Mouse (Mus musculus): ENCODE measurements at regions not wholly inside any gene's neighbourhood (a gene's known extent, or its start where the extent isn't known, plus 50 kb on each side); places are given as distances from the start of the nearest gene placed in this dataset.

DNA sequence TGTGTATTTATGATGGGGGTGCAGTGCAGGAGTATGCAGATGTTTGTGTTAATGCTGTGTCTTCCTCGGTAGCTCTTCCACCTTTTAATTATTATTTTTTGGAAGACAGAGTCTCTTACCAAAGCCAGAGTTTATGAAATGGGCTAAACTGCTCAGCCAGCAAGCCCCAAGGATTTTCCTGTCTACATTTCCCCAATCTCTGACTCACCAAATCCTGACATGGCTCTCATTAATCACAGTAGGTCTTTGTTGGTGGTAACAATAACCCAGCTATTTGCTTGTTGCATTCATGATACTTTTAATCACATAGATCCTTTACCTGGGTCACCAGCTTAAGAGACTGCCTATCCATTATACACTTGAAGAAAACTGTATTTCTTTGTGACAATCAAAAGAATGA lies 427.8 kb upstream of the Rgma start:
- no peak for DNase-seq

DNA sequence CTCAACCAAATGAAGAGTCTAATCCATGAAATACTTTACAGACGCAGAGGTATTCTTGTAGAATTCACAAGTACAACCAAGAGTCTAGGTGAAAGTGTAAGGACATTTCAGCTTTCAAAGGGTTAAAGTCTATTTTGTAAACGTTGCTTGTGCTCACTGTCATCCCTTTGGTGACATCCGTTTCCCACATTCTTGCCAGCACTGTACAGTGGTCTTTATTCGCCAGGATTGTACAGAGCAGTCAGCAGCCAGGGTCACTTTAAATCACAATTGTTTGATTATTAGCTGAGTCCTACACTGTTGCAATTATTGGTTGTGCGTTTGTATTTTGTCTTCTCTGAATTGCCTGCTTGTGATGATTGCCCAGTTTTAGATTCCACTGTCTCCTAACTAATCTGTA lies 427.3 kb upstream of the Rgma start:
- no peak for DNase-seq

DNA sequence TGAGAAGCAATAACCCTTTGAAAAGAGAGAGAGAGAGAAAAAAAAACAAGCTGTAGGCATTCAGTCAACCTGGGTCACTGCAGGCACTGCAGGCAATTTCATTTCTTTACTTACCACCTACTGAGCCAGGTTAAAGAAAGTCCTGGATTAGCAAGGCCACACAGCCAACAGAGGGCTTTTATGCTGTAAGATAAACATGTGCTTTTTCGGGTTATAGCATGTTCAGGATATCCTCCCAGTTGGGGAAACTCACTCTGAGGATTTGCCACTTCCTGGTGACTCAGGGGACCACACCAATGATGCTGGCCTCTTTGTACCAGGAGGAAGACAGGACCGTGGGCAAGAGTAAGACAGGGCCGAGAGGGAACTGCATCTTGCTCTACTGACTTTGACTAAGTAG lies 426.6 kb upstream of the Rgma start:
- DNase-seq: no peak

DNA sequence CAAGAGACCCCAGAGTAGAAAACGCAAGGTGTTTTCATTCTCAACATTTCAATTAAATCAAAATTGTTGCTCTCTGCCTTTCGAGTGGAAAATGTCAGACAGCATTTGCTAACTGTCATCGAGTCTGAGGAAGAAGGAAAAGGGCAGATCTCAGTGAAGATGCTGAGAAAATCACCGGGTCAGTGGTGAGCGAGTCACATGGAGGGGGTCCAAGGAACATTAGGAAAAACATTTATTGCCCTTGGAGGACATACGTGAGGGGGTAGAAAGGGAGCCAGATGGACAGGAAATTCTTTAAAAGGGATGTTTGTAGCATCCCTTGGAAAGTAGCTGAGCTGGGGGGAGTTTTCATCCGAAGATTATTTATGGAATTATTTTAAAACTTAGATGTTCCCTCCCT lies 425.4 kb upstream of the Rgma start:
- DNase-seq: no peak

DNA sequence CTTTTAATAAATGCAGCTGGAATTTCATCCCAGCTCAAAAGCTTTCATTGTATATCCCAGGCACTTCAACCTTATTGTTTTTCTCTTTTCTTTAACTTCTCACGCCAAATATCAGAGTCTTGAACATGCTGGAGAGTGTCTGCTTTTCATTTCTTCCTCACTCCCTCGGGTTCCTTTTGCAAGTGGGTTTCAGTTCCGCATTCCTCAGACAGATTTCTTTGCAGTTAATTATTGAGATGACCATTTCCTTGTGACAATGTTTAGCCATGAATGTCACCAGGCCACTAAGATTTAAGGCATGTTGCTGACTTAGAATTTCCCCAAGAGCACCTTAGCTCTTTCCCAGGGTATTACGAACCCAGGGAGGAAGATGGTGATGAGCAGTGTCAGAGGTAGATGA lies 417.6 kb upstream of the Rgma start:
- DNase-seq: no peak

DNA sequence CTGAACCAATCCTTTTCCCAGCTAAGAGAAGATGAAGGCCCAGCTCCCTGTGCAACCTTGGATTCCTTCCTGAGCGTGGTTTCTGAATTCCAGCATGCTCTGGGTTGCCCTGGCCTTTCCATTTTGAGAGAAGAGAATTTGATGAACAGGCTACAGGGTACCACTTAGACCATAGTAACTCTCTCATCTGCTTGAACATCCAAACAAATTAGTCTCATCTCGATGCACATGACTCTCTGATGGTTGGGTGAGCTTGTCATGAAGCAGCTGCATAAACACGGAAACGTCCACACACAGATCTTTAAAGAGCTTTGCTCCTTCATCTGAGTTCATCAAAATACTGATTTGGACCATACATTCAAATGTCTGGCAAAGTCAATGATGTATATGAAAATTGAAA lies 414.0 kb upstream of the Rgma start:
- DNase-seq: no peak

DNA sequence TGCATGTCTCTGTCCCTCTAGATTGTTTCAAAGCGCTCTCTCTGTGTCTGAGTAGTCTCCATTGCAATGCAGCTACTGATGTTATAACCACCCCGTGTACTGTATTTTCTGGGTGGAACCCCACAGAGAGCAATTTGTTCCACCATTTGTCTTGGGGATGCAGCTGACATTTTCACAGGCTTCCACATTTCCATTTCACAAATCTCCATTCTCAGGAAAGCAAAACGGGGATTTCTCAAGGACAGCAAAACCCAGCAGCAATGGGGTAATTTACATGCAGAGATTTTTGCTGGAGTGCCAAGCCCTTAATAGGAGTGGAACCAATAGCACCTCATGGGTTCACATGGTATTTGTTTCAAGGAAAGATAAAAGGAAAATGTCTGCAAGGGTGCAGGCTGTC lies 412.5 kb upstream of the Rgma start:
- no peak for DNase-seq

DNA sequence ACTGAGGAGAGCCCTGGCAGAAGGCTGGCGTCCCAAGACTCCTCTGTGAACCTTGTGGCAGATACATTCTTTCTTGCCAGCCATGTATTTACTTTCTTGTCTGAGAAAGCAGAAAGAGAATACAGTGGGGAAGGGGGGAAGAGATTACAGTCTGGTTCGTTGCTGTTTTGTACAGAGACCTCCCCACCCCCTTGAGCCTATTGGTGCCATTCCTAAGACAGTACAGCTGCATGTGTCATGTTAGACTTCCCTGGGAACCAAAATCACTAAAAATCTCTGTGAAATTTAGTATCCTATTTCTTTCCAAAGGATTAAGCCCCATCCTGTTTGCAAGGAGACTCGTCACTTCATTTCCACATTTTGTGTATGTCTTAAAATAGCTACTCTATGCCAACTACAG lies 411.4 kb upstream of the Rgma start:
- no peak for DNase-seq

DNA sequence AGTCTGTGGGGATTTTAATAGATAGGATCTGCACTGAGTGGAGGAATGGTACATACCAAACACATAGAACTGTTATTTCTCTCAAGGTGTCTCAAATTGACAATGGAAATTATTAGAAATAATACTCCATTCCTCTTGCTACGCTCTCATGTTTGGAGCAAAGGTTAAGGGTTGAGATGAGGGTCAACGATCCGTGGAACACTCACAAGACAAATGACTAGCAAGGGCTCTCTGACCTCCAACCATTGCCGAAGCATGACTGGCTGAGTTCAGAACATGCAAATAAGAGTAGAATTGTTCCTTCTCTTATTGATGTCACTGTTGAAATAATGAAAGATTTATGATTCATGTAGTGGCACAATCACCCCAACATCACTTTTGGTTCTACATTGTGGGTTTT lies 407.1 kb upstream of the Rgma start:
- DNase-seq: no peak

DNA sequence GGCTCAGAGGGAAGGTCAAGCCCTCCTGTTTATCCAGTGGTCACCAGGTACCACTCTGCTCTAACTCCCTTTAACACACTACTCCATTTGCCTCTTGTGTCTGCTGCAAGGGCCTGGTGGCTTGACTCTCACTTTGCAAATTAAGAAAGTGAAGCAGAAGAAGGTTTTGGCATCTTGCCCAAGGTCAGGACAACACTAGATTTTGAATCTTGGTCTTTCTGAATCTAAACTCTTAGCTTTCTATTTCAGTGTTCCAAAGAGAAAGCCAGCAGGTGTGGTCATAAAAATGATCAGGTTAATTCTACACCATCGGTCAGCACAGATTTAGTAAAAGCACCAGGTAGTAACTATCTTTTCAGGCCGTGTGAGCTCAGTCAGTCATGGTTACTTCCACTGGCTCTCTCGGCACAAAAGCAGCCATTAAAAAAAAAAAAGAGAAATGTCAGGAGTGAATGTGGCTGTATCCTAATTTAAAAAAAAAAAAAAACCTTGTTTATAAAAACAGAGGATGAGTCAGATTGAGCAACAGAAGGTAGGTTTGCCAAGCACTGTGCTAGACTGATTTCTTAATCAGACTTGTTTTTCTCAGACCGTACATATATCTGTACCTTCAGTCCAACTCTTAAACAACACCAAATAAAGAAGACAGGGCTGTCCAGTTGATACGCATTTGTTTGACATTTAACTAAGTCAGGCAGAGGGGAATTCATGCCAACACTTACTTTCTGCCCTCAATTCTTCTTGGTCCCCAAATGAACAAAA lies 403.6 kb upstream of the Rgma start:
- no peak for DNase-seq

DNA sequence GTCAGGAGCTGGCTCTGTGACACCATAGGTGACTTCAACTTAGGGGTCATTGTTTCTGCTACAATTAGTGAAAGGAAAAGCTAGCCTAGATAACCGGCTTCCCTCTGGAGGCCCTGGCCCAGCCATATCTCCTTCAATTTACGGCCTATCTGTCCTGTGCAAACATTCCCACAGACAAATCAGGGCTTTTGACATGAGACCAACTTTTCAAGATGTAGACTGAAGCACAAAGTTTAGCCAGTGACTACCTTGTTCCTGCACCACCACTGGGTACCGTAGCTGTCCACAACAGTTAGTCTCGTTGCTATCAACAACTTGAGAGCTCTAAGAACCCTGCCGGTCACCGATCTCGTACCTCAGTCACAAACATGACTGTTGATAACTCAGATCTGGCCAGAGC lies 402.9 kb upstream of the Rgma start:
- peak; percentile 33 for DNase-seq

DNA sequence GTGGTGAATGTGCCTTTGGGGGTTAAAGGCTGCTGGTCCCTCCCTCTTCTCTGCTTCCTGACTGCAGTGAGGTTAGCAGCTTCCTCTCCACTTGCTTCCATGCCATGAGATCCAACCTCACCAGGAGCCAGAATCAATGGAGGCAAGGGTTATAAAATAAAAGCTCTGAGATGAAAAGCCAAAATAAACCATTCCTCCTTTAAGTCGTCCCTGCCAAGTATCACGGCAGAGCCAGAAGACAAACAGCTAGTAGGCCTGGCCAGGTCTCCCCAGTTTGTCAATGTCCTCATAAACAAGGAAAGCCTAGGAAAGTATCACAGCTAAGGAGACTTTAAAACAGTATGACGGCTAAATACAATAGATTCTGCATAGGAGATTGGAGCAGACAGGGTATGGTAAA lies 401.5 kb upstream of the Rgma start:
- no peak for DNase-seq

DNA sequence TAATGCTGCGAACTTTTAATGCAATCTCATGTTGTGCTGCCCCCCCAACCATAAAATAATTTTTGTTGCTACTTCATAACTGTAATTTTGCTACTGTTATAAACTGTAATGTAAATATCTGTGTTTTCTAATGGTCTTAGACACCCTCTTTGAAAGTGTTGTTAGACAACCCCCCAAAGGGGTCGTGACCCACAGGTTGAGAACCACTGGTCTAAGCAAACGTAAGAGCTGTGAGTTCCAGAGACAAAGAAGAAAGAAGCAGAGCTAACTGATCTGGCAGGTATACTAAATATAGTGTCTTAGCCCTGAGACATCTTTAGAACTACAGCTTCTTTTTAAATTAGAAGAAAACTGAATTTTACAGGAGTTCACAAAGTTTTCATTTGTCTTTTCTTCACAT lies 400.9 kb upstream of the Rgma start:
- no peak for DNase-seq

DNA sequence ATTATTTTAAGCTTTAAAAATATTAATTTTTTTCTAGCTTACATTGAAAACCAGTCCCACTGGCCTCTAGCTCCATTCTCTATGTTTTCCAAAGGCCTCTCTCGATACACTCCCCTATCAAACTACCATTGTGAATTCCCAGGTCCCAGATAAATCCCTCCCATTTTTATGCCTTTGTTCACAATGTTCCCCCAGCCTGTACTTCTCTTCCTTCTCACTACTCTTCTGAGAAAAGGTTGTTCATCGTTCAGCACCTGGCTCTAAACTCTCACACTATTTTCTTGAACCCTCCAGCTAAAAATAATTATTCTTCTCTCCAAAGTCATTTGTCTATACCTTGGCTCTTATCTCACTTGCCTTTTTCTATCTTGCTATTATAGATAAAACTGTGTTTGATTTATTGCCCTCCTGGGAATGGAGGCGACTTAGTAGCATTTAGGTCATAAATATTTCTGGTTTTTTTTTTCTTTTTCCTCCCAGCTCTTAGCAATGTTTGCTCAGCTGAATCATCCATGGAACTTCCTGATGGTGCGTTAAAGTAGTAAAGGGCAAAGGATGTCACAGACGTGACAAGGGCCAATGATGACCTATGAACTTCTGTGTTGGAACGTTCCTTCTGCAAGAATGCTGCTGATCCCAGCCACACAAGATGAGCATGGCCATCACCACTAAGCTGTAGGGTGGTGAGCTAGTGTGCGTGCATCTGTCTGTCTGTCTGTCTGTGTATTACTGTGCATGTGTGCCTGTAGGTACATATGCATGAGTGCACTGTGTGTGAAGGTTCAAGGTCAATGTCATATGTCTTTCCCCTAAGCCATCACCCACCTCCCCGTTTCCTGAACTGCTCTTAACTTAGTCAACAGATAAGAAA lies 384.5 kb upstream of the Rgma start:
- no peak for DNase-seq

DNA sequence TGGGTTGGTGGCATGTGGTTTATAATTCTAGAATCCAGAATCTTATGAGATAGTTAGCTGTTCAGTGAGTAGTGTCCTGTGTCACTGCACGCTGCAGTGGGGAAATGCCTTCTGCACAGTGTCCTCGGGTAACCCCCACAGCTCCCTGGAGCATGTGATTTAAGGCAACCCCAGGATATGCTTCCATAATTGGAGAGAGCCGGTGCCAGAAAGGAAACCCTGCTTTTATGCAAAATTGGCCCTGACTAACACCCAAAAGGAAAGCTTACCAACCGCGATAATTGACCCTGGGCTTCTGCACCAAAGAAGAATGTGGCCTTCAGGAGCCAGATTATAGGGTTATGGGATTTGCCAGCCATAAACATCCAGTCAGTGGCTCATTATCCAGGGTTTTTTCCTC lies 376.9 kb upstream of the Rgma start:
- DNase-seq: peak; percentile 18

DNA sequence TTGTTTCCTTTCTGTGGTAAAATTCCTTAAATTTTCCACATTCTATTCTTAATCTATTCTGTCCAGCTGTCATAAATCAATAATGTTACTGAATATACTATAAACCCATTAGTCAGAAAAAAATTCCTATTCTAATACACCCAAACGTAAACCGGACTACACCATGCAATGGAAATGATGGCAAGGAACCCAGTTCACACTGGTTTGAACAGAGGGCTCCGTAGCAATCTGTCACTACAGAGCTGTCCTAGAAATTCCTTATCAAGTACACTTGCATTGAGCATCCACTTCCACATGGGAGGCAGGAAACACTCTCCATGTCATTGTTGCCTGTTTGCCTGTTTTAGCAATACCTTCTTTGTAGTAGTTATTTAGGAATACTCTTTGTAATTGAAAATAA lies 356.2 kb upstream of the Rgma start:
- no peak for DNase-seq

DNA sequence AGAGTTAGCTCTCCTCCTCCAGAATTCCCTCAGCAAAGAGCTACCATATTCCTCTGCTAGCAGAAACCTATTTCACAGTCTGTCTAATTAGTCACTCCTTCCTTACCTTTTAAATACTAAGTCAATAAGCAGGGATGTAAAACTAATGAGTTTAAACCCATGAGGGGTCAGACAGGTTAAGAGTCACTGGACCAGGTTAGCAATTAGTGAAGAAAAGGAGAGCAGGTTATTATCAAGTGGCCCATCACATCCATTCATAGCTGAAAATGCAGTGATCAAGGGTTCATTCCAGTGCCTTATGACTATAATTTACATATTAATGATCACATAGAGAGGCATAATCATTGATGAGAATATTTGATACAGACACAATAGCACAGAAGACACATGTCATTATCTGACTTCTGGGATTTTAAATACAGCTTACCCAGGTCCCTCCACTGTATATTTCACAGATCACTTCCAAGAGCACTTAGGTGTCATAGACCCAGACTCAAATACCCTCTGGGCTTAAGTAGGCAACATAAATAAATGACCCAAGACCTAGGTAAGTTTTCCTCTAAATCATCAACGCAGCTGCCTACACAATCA lies 355.4 kb upstream of the Rgma start:
- no peak for DNase-seq

DNA sequence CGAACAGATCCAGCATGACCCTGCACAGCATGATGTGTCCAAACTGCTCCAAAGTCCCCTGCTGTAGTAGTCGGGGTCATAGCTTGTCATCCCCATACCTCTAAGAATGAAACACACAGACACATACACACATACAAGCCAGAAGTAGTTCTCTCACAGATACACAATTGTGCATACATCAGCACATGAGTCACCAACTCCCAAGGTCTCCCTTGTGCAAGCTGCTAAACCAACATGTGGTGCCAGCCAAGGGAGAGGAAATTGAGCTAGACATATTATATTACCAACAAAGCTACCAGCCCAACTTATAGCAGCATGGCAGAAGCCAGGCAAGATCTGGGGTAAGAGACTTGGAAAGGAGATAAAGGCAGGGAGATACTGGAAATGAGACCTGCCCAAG lies 353.5 kb upstream of the Rgma start:
- no peak for DNase-seq

DNA sequence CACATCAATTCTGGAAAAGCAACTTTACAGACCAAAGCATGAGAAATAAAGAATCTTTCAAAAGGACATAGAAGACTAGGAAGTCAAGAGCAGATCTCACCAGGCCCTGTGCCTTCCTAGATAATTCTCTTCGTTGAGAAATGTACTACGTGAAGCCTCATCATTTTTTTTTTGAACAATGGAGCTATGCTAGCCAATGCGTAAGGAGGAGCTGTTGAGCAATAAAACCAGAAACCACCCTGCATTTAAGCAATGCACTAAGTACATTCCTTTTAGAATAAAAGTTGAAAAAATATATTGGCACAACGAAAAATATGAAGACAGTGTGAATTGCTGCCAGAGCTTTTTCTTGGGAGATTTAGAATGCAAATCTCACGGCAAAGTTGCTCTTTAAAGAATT lies 349.7 kb upstream of the Rgma start:
- DNase-seq: no peak

DNA sequence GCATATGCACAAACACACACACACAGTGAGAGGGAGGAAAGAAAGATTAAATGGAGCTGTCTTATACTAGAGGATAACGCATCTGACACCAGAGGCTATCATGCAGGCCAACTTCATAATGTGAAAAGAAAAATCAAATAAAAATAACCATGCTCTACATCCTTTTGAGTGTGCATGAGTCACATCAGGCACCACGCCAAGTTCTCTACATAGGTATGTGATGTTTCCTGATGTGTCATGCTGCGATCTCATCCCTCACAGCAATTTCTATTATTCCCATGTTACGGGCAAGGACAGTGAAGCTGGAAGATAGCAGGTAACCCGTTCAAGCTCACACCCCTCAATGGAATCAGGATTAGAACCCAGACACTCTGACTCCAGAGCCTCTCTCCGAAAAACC lies 346.4 kb upstream of the Rgma start:
- DNase-seq: peak; percentile 39

DNA sequence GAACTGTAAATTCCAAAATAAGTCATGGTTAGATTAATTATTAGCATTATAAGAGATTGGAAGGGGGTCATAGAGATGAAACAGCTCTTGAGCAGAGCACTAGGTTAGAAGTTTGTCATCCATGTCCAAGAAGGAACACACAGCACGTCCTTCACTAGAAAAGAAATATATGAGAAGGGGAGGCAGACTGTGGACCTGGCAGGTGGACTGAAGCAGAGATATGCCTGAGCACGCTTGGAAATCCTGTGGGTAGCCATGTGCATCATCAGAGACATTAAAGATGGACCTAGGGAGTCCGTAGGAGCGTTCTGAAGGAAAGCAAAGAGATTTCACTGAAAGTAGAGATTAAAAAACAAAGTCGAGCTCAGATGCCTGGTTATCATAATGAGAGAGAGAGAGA lies 343.9 kb upstream of the Rgma start:
- no peak for DNase-seq

DNA sequence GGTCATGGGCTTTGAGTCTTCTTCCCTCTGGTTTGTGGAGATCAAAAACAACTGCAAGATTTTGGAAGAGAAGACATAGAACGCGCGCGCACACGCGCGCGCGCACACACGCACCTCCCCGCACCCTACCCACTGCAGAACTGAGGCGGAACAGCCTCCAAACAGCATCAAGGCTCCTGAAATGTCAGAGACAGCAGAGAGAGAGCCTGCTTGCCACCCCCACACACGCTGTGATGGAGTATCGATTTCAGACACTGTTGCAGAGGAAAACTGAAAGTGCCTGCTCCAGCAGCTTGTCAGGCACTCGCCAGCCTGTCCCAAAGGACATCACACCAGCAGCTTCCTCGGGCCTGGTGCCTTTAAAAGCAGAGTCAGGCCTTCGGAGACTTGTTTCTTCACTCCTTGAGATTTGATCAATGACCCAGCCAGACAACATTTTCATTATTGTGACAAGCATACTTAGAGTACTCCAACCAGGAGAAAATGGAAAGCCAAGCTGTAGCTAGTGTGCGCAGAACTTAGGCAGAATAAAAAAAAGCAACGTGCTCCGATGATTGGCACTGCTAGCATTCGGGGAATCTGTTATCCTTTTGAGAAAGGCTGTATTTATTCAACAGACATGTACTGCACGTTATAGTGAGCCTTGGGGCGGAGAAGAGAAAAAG lies 342.9 kb upstream of the Rgma start:
- no peak for DNase-seq
